Mouse (Mus musculus): Measurements from ENCODE around the gene Tmem151b. TPM values are rescaled to one million over a fixed set of nuclear protein-coding genes. Genes with fewer than 3 reads are reported as not detected.

The Tmem151b gene
- polyA plus RNA-seq (2017; shearing (Covaris generic)): not detected

GRCm38 (mm10) chr17:45549617-45550181 lies at the start of gene Tmem151b:
TSS of gene Tmem151b (minus strand) at chr17:45549677.
- ATAC-seq: no peak

DNA sequence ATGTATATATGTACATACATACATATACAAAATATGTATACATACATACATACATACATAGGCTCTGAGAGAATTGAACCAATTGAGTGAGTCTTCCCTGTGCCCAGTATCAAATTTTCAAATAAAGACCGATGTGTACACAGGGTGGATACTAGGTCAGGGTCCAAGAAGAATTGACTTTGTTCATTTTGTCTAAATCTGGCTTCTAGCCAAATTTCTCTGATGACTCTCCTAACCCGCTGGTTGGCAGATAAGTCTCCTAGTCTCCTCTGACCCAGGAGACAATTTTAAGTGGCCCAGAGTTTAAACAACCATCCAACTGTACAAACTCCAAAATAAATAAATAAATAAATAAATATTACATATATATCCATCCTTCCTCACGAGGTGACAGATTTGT lies 49.4 kb upstream of the Tmem151b start:
- no peak for ATAC-seq

GRCm38 (mm10) chr17:45598376-45598775 lies 48.9 kb upstream of the Tmem151b start:
- ATAC-seq: no peak

GRCm38 (mm10) chr17:45597787-45598186 lies 48.3 kb upstream of the Tmem151b start:
- no peak for ATAC-seq

- no peak for ATAC-seq
Measured at GRCm38 (mm10) chr17:45596631-45597396, 47.3 kb upstream of the Tmem151b start.

- no peak for ATAC-seq
Measured at GRCm38 (mm10) chr17:45595736-45596390, 46.4 kb upstream of the Tmem151b start.

DNA sequence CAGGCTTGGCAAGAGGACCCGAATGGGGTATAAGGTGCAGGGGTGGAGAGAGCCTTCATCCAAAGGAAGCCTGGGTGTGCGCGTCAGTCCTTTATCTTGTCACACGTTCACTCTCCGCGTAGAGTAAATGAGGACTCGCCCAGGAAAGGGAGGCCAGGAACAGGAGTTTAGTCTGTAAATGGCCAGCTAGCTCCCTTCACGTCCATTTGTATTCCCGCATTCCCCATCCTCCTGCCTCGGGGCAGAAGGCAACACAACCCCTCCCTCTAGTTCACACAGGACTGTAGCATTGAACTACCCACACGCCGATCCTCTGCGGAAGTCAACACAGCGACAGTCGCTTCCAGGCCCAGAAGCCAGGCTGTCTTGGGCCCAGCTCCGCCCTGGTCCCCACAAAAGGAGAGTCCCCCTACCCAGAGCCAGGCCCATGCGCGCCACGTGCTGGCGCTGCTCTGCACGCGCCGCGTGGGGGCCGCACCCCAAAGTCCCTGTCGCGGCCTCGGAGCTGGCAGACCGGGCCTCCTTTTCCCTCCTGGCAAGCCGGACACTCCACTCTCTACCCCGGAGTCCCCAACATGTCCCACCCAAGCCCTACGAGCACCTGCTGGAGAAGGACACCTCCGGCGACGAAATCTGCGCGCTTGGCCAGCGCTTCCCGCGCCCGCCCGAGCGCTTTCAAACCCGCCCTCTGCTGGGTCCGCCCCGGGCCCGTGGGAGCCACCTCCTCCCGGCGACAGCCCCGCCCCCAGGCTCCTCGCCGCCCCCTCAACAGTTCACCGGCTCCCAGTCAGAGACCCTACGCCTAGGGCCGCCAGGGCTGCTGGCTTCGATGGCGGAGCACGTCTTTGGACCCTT lies 45.6 kb upstream of the Tmem151b start:
- peak; percentile 77 for ATAC-seq

- no peak for ATAC-seq
Measured at GRCm38 (mm10) chr17:45594195-45594594, 44.7 kb upstream of the Tmem151b start.

DNA sequence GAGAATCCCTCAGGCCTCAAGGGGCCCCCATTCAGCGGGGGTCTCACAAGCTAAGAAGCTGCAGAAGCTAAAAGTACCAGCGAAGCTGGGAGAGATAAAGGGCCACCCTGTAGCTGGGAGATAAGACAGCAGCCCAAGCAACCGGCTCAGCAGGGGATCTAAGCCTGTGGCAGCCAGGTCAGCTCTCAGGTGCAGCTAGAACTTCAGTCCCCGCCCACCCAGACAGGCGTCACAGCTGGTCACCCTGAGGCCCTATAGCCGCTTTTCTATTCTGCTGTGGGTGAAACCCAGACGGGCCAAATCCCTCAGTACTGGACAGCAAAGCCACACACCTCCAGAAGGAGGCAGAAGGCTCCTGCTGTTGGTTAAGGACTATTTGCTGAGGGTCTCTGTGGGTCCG lies 44.0 kb upstream of the Tmem151b start:
- no peak for ATAC-seq

DNA sequence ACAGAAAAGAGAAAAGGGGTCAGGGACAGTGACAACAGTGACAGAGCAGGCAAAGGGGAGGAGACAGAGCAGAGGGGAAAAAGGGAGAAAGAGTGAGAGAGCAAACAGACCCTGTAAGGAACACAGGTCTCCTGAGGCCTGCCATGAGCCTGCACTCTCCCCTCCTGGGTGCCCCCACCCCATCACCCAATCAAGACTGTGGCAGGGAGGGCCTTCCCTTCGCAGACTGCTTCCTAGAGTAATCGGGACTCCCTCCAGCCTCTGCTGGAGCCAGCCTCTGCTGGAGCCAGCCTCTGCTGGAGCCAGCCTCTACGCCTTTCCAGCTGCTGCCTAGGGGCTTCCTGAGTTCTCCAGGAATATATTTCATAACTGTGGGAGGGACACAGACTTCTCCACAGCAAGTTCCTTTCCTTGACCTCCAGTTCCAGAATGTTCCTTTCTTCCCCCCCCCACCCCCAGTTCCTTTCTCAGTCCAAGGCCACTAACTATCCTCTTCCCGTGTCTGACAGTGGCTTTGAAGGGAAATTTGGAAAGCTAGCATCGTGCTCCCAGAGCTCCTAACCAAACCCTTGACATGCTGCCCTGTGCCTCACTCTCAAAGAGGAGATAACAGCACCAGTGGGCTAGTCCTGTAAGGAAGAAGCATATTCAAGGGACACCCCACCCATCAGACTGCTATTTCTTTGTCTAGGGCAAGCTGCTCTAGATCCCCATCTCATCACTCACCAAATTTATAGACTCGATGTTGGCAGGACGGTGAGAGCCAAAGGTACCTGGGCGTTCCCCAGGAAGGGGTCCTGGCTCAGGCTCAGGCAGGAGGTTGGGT lies 43.3 kb upstream of the Tmem151b start:
- no peak for ATAC-seq

DNA sequence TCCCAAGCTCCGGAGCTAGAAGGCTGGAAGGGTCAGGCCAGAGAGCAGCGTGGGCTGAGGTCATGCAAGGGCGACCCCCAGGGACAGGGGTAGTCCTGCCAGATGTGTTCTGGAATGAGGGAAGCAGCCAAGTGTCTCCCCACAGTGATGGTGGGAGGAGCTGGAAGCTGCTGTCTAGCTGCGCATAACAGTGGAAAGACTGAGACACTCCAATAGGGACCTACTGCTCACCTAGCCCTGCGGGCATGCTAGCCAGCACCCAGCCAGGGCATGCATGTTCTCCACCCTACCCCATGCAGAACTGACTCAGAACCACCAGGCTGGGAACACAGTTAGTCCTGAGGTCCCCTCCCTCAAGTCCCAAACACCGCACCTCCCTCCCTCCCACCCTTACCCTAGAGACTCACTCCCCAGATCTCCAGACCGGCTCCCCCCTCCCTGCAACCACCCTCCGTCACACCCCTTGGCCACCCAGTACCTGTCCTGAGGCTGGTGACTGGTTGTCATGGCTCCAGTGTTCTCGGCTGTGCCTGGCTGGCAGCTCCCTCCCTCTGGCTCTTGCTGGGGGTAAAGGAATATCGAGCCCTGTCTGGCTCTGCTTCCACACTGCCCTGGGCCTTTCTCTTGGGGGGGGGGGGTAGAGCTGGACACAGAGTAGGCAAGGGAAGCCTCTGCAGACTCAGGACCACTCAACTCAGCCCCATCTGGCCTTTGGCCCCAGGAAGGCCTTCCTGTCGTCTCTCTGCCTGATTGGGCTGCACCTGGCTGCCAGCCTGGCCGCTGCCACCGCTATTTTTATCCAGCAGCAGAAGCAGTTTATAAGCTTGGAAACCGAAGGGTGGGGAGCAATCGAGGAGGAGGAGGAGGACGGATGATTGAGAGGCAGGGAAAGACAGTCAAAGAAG lies 42.5 kb upstream of the Tmem151b start:
- ATAC-seq: no peak

DNA sequence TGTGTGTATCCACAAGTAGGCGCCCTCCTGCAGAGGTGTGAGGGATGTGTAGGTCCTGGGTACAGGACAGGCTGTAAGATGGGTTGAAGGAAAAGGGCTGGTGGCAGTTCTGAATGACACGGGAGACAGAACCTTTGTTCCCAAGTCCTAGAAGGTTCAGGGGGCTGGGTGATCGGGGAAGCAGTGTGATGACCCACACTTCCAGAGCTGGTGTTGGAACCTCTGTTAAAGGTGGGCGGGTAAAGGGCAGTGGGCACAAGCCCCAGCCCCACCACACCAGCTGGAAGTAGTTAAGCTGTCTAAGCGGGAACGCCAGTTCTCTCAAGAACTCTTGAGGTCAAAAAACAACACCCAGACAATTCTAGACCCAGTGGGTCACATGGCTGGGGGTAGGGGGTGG lies 40.9 kb upstream of the Tmem151b start:
- ATAC-seq: no peak

DNA sequence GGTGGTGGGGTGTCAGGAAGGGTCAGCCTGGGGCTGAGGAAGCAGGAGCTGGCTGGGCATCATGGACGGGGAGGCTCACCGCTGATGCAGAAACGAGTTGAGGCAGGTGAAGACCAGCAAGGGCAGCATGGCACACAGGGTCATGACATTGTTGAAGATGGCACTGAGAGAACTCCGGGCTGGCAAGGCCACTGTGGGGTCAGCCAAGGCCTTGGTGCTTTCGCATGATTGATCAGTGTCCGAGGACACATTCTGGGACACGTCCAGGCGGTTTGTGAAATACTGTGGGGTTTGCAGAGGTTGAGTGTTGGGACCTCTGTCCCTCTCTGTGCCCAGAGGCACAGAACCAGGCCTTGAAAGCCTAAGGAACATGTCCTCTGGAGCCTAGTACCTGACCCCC lies 40.4 kb upstream of the Tmem151b start:
- ATAC-seq: no peak

DNA sequence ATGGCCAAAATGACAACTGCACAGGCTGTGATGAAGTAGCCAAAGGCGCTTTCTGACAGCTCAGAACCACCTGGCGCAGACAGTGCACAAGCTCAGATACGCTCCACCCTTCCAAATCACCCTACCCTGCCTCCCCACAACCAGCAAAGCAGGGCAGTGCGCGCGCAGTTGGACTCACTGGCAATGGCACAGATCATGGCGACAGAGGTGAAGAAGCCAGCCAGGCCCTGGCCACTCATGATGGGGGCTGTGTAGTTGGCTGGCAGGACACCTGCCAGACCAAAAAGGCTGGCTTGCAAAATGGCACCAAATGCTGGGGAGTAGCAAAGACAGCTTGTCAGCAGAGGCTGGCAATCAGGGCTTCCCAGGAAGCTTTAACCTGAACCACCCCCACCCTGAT lies 39.8 kb upstream of the Tmem151b start:
- ATAC-seq: no peak

- ATAC-seq: no peak
Measured at GRCm38 (mm10) chr17:45588370-45588769, 38.9 kb upstream of the Tmem151b start.

DNA sequence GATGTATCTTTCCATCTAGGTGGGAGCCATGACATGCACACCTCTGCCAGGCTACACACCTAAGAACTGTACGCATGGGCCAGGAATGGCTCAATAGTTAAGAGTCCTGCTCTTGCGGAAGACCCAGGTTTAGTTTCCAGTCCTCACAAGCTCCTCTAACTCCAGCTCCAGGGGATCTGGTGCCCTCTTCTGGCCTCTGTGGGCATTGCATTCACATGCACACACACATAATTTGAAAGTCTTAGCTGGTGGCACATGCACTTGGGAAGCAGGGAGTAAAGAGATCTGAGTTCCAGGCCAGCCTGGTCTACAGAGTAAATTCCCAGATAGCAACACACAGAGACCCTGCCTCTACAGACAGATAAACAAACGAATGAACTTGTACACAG lies 37.0 kb upstream of the Tmem151b start:
- no peak for ATAC-seq

- ATAC-seq: no peak
Measured at GRCm38 (mm10) chr17:45585725-45586448, 36.4 kb upstream of the Tmem151b start.

DNA sequence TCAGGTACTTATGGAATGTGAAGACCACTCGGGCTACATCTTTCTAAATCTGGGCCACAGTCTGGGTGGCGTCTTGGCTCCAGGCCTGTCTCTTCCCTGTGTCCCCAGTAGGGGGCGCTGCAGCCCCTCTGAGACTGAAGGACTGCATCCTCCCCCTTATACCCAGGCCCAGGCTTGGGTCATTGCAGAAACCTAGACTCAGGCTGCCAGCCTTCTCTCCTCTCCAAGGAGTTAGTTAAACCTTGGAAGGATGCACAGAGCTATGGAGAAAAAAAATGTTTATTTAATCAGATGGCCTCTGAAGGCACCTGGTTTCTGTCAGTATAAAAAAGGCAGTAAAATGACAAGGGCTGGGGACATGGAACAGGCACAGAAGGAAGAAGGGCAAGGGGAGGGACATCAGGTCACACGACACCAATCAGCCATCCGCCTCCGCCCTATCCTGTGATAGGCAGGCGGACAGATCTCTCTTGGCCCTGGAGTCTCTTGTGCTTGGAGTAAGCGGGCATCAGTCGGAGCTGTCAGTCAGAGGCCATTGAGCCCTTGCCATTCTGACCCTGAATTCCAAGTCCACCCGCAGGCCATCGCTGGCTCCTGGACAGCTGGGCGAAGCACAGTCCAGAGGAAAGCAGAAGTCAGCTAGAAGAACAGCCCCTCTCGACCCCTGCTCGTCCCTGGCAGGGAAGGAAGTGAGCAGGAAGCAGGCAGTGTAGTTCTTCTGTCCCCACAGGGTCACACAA lies 35.6 kb upstream of the Tmem151b start:
- no peak for ATAC-seq

GRCm38 (mm10) chr17:45584096-45584896 lies 34.8 kb upstream of the Tmem151b start:
- no peak for ATAC-seq
